Mouse (Mus musculus) right cerebral cortex, adult 18-20 months (tissue): ENCODE results near the gene Apod.

Experiments
- DNase-seq: peaks from one replicate; pipeline ENCODE4 v3.0.0; 2022; ENCODE audit warnings: mixed read lengths

Gene Apod

DNA sequence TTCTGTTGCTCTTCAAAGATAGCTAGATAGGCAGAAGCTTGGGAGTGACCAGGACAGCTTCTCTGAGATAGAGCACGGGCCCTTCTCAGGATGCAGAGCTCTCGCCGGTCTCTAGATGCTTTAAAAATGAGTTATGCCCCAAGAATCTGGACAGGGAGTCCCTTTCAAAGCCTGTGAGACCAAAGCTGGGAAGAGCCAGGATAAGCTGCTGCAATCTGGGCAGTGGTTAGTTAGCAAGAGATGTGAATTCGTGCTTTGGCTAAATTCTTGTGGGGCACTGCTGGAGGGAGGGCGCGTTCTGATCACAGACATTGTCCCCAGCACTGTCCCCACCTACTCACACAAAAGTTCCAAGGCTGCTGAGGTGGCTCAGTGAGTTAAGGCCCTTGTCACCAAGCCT is 36.0 kb downstream of the Apod start:
- DNase-seq, result no peak

DNA sequence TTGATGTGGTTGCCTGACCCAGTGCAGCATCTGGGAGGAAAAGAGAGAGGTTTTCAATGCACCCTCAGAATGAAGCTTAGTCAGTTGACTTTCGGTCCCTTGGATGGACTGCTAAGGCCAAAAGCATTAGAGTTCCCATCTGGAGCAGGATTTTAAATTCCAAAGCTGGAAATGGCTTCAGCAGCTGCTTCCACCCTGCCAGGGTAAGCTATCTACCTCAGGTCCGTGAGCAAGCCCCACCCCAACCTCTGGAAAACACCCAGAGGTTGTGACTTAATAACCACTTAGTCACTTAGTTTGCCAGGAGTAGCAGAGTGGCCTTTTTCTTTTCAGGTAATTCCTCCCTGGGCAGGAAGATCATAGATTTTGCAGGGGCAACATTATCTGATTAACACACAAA is 36.5 kb downstream of the Apod start:
- no peak for DNase-seq

DNA sequence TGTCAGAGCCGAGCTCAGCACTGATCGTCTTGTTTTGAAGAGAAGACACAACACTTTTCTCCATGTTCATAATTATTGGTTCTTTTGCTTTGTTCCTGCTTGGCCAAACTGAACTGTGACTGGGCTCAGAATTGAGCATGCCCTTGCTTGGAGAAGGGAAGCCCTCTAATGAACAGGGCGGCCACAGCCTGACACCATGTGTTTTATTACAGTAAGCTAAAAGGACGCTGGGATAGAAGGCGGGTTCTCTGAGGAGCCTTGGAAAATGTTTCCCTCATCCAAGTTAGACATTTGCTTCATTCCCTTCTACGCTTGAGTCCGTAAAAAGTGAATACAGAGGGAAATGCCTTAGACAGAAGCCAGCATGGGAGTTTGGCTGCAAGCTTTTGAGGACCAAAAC is 37.6 kb downstream of the Apod start:
- no peak for DNase-seq

DNA sequence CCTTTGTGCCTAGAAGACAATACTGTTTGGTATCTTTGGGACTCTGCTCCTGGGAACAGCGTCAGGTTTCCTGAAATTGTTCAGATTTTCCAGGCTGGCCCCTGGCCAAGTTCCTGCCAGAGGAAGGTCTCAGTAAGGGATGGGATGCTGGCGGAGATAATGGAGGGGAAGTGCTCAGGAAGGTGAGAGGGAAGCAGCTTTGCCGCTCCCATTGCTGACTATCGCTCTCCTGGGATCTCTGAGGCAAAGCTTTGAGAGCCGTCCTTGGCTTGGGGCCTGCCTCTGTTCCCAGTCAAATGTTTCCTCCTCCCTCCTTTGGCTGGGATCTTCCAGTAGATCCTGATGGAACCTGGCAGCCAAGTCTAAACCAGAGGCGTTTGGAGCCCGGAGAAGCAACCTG is 38.1 kb downstream of the Apod start:
- peak; percentile 57 for DNase-seq

DNA sequence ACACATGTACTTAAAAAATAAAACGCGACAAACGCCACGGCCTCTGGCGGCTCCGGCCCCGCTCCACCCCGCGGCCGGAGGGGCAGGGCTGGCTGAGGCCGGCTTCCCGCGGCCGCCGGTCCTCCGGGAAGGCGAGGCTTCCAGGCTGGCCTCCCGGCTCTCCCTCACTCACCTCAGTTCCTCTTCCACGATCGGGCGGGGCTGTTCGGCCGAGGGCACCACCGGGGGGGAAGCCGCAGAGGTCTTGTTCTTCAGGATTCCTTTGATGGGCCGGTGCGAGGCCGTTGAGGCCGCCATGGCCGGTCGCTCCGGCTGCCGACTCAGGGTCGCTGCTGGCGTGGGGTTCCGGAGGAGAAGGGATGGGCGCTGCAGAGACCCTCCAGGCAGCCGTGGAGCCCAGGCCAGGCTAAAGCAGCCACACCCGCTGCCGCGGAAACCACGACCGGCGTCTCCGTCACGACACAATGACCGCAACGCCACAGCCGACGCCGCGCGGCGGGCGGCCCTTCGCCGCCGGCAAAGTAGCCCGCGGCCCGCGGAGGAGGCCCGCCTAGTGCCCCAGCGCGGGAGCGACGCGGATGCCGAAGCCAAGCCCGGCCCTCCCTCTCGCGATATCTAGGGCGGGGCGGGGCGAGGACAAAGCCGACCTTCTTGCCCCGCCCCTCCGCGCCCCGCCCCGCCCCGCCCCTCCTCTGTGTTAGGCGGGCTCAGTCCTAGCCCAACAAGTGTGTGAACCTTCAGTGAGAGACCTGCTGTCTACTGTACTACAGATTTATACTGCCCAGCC is 39.7 kb downstream of the Apod start, which contains the start of gene Ppp1r2:
Gene Ppp1r2 (minus strand): TSS at position 604 of the 787 bp plus-strand sequence.
- DNase-seq, result peak; percentile 90

DNA sequence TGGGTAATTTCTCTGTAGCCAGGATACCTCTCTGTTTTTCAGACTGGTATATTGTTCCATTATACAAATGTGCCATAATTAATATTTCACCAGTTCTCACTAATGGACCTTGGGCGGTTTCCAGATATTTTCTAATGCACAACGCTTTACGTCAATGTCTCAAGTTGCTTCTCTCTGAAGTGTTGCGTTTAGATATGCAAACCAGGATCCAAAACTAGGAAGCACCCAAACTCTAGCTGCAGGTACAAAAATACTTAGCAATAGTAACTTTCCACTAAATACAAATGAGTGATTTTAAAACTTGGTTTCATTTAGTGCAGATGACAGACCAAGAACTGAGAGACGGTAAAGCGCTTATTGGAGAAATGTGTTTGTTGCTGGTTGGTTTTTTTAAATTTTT is 40.5 kb downstream of the Apod start:
- DNase-seq, result no peak

DNA sequence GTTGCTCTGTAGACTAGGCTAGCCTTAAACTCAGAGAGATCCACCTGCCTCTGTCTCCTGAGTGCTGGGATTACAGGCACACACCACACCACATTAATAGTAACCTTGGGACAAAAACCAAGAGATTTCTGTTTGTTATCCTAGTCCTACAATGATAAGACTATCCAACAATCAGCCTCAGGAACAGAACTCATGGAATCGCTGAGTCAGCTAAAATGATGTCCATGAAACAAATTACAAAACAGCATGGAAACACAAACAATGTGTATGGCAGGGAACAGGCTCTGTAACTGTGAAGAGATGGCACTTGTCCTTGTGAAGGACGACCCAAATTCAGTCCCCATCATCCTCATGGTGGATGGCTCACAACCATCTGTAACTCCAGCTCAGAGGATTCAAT is 47.9 kb downstream of the Apod start:
- no peak for DNase-seq

DNA sequence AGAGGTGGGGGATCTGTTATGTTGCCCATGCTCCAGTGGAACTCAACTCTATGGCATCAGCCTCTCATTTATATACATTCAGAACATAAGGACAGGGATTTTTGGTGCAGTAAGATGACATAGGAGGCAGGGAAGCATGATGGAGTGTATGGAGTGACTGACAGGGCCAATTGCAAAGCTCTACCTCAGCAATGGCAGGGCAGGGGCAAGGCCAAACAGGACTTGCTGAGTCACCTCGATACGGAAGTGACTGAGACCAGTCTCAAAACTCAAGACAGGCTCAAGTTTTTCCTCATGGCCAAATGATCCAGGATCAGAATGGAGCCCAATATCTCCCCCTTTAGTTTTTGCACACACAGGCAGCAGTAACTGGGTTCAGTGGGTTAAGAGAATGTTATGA is 58.5 kb downstream of the Apod start:
- no peak for DNase-seq

DNA sequence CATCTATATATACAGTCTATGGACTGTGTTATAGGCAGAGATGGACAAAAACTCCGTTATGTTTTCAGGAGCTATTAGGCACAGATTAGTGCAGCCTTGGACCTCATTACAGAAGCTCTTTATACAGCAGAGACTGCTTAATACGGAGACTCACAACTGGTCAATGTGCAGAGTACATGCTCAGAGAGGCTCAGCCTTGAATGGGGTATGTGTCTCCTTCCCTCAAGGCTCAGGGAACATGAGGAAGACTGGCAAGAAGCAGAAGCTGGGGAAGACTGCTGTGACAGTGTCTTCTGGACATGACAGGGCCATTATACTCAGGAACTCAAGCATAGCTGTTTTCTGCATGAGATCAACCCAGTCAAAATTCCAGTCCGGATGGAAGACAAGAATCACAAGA is 58.9 kb downstream of the Apod start:
- DNase-seq, result no peak

DNA sequence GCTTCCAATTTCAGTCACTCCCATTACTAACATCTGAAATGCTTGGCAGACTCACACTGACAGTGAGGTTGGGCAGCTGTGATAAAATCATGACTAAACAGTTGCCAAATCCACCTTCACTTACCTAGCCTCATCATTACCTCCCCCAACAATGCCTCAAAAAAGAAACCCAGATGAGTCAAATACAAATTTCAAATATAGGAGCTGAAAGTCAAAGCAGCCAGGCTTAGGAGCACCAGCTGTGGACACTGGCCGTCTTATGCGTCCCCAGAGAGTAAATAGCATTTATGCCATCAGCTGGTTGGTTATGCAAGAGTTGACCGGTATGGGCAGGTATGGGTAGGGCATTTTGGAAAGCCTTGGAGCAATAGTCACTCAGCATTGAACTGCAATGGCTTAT is 65.2 kb downstream of the Apod start:
- DNase-seq, result no peak

DNA sequence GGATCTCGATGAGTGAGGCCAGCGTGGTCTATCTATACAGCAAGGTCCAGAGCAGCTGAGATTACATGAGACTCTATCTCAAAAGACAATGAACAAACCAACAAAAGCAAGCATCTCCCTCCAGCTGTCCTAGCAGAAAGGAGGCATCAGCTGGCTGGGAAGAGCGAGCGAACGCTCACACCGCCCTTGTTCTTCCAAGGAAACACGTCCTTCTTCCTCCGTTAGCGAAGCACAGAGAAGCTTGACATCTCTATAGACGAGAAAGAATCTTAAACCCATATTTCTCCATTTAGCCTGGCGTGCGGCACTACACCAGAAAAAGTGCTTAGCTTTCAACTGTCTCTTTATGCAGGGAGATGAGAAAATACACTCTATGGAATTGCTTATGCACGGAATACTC is 65.9 kb downstream of the Apod start:
- no peak for DNase-seq

DNA sequence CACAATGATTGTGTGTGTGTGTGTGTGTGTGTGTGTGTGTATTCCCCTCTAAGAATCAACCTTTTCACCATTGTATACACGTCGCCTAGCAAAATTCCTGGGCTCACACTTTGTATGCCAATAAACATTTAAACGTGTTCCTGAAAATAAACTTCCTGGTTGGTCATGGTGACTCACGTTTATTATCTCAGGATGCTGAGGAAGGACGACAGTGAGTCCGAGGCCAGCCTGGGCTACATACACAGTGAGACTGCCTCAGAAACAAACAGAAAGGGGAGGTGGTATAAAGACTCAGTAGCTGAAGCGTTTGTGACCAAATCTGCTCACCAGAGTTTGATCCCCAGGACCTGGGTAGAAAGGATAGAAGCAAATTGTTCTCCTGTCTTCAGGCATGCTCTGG is 67.2 kb downstream of the Apod start:
- no peak for DNase-seq
